Mouse (Mus musculus): ENCODE results near the gene Cpne1. TPM values are rescaled to one million over a fixed set of nuclear protein-coding genes. Genes with fewer than 3 reads are reported as not detected.

Cpne1 gene
- polyA plus RNA-seq (2012; rRNA removed; ENCODE audit: low replicate concordance), result 90.6 and 117 TPM in 2 replicates

DNA sequence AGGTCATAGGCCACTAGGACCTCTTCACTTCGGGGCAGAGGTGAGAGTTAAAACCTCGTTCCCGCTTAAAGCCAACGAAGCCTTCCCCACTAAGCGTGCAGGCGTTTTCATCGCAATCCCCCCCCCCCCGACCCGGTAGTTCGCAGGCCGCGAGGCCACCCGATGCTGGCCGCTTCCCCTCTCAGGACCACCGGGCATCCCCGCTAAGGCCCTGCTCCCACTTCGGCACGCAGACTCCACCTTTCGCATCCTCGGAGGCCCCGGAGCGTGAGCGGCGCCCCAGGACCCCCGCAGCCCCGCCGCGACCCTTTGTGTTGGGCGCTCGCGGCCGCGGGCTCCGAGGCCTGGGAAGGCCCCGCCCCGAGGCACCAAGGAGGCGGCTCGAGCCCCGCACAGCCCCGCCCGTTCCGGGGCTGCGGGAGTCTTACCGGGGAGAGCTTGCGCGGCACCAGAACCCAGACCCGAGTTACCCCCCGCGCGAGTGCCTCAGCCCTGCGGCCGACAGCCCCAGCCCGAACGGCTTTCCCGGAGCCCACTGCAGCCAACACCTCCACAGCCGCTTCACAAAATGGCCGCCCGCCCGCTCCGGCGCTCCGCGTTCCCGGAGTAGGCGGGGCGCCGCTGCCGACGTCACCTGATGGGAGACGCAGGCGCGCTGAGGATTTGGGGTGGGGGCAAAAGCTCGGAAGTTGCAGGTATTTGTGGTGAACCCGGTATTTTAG, at the start of gene Cpne1, which contains the start of gene Rbm12:
Gene Cpne1, minus strand, starts transcription at position 608 of the 722 bp plus-strand sequence.
Gene Rbm12, minus strand, starts transcription at position 621 of the 722 bp plus-strand sequence.

GRCm38 (mm10) chr2:156143953-156144724, 32.4 kb upstream of the Cpne1 start, which contains the start of the genes Romo1 and Nfs1:
TSS of gene Romo1 (plus strand) at chr2:156144039.
TSS of gene Nfs1 (minus strand) at chr2:156144186.

DNA sequence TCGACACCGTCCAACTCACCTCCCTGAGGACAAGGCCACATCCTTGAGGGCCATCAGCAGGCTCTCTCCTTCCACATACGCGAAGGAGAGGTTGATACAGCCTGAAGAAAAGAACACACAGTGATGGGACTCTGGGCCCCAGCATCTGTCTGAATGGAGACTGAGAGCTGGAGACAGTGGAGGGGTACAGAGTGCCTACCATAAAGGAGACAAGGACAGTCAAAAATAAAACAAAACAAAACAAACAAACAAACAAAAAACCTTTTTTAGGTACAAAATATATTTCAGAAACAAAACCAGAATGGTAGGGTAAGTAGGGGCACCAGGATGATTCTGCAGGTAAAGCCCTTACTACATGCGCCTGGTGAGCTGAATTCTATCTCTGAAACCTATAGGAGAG, 15.2 kb upstream of the Cpne1 start, which contains the start of gene Gm28036:
Gene Gm28036, minus strand, starts transcription at position 101 of the 400 bp plus-strand sequence.

DNA sequence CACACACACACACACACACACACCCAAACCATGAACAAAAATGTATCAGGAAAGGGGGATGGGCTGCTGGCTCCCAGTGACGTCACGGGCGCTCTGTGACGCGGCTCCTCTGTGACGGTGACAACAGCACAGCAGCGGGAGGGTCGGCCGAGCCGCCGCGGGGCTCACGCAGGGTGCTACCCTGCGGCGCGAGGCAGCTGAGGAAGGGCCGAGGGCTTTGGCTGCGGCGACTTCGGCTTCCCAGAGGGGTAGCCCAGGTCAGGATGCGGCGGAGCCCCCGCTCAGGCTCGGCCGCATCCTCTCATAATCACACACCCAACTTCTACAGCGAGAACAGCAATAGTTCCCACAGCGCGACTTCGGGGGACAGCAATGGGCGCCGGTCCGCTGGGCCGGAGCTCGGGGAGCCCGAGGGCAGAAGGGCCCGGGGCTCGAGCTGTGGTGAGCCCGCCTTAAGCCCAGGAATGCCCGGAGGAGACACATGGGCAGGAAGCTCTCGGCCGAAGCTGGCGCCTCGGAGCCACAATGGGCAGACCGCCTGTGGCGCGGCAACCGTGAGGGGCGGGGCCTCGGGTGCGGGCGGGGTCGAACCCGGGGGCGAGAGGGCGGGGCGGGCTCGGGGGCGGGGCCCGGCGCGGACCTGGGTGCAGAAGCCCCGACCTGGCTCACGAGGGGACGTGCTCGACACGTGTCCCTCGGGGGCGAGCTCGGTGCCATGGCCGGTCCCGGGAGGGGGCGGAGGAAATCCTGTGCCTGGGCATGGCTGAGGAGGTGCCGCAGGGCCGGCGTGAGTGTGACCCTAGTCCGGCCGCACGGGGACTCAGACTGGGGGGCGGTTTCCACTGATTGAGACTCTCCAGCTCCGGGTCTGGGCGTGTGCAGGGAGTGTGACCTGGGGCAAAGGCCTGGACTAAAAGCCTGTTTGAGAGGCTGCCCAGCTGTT, 46.4 kb downstream of the Cpne1 start, which contains the start of gene Spag4:
Gene Spag4, plus strand, starts transcription at position 77 of the 943 bp plus-strand sequence.

GRCm38 (mm10) chr2:156052816-156053215, 58.9 kb downstream of the Cpne1 start, which contains the start of gene Fer1l4:
TSS of gene Fer1l4 (minus strand) at chr2:156052947.

Other genes starting within 250 kb of the Cpne1 start
- gene Uqcc1, start 181.7 kb downstream of the Cpne1 start, polyA plus RNA-seq (2012; rRNA removed; ENCODE audit: low replicate concordance), result 47.4 and 61.3 TPM in 2 replicates
- not detected in 2 replicates for gene Gm15557, start 171.2 kb downstream of the Cpne1 start, polyA plus RNA-seq (2012; rRNA removed; ENCODE audit: low replicate concordance)
- 2.3 and 4.5 TPM in 2 replicates for gene Gdf5, start 166.6 kb downstream of the Cpne1 start, polyA plus RNA-seq (2012; rRNA removed; ENCODE audit: low replicate concordance)
- gene Cep250, start 155.5 kb downstream of the Cpne1 start, polyA plus RNA-seq (2012; rRNA removed; ENCODE audit: low replicate concordance), result 11.2 and 13.4 TPM in 2 replicates
- 5.0 and 7.3 TPM in 2 replicates for gene 6430550D23Rik, start 104.0 kb downstream of the Cpne1 start, polyA plus RNA-seq (2012; rRNA removed; ENCODE audit: low replicate concordance)
- 307 and 318 TPM in 2 replicates for gene Ergic3, start 103.9 kb downstream of the Cpne1 start, polyA plus RNA-seq (2012; rRNA removed; ENCODE audit: low replicate concordance)
- 1.9 TPM in 1 of 2 replicates, not detected in the other for gene Fer1l4, start 59.0 kb downstream of the Cpne1 start, polyA plus RNA-seq (2012; rRNA removed; ENCODE audit: low replicate concordance)
- 4.5 and 12.0 TPM in 2 replicates for gene Spag4, start 46.8 kb downstream of the Cpne1 start, polyA plus RNA-seq (2012; rRNA removed; ENCODE audit: low replicate concordance)
- gene Rbm12, start within 50 bp of the Cpne1 start, polyA plus RNA-seq (2012; rRNA removed; ENCODE audit: low replicate concordance), result 5.2 and 21.9 TPM in 2 replicates
- gene Gm28036, start 15.1 kb upstream of the Cpne1 start, polyA plus RNA-seq (2012; rRNA removed; ENCODE audit: low replicate concordance), result 2.5 and 6.9 TPM in 2 replicates
- gene Romo1, start 32.1 kb upstream of the Cpne1 start, polyA plus RNA-seq (2012; rRNA removed; ENCODE audit: low replicate concordance), result 273 and 327 TPM in 2 replicates
- 54.8 and 75.3 TPM in 2 replicates for gene Nfs1, start 32.2 kb upstream of the Cpne1 start, polyA plus RNA-seq (2012; rRNA removed; ENCODE audit: low replicate concordance)
- 35.4 and 56.8 TPM in 2 replicates for gene Rbm39, start 68.3 kb upstream of the Cpne1 start, polyA plus RNA-seq (2012; rRNA removed; ENCODE audit: low replicate concordance)
- 19.7 and 26.1 TPM in 2 replicates for gene Phf20, start 84.5 kb upstream of the Cpne1 start, polyA plus RNA-seq (2012; rRNA removed; ENCODE audit: low replicate concordance)
- gene Cnbd2, start 200.3 kb upstream of the Cpne1 start, polyA plus RNA-seq (2012; rRNA removed; ENCODE audit: low replicate concordance), result 1.5 and 2.0 TPM in 2 replicates
- 61.1 and 140 TPM in 2 replicates for gene Scand1, start 200.7 kb upstream of the Cpne1 start, polyA plus RNA-seq (2012; rRNA removed; ENCODE audit: low replicate concordance)